Mouse (Mus musculus): ENCODE measurements around the gene Tnfaip1. TPM values are rescaled to one million over a fixed set of nuclear protein-coding genes. Genes with fewer than 3 reads are reported as not detected.
"Not testable (repeated sequence)": the region's sequence is repeated elsewhere in the genome, so short reads cannot be mapped to it uniquely, and the experiment has no call there.

Tnfaip1 gene
- total RNA-seq, 1 experiment from 2014 or later = 7.4 TPM

- no peak for ATAC-seq (ENCODE audit: extremely low read depth, insufficient number of reproducible peaks, low FRiP score, poor library complexity, severe bottlenecking)
Observed at GRCm38 (mm10) chr11:78544449-78545111, 8.4 kb upstream of the Tnfaip1 start.

DNA sequence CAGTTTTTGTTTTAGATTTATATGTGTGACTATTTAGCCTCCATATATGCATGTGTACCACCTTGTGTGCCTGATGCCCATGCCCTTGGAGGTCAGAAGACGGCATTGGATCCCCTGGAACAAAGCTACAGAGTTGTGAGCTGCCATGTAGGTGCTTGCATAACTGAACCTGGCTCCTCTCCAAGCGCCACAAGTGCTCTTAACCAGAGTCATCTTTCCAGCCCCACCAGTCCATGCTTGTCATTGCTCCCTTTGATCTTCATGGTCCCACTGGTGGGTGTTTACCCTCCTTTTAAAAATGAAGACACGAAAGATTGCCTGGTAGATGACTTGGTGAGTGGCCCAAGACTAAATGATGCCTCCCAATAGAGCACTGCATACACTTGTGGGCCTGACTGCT lies 4.2 kb upstream of the Tnfaip1 start:
- ATAC-seq (ENCODE audit: extremely low read depth, insufficient number of reproducible peaks, low FRiP score, poor library complexity, severe bottlenecking) = no peak

GRCm38 (mm10) chr11:78536690-78537084 lies 555 bp upstream of the Tnfaip1 start:
- no peak for ATAC-seq (ENCODE audit: extremely low read depth, insufficient number of reproducible peaks, low FRiP score, poor library complexity, severe bottlenecking)

- ATAC-seq (ENCODE audit: extremely low read depth, insufficient number of reproducible peaks, low FRiP score, poor library complexity, severe bottlenecking) = no peak
Observed at GRCm38 (mm10) chr11:78535376-78536079, 604 bp downstream of the Tnfaip1 start.

DNA sequence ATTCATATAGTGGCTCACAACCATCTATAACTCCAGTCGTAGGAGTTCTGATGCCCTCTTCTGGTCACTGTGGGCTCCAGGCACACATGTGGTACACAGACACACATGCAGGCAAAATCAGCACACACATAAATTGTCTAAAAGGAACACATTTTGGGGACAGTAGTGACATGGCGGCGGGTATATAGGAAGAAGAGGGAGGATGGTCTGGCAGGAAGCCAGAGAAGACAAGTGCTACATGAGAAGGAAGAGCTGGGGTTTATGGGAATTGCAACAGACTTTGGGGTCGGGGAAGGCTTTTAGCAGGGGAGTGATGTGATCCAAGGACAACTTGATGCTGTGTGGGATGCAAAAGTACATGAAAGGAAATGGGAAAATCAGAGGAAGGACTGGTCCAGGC lies 1.6 kb downstream of the Tnfaip1 start:
- no peak for ATAC-seq (ENCODE audit: extremely low read depth, insufficient number of reproducible peaks, low FRiP score, poor library complexity, severe bottlenecking)

DNA sequence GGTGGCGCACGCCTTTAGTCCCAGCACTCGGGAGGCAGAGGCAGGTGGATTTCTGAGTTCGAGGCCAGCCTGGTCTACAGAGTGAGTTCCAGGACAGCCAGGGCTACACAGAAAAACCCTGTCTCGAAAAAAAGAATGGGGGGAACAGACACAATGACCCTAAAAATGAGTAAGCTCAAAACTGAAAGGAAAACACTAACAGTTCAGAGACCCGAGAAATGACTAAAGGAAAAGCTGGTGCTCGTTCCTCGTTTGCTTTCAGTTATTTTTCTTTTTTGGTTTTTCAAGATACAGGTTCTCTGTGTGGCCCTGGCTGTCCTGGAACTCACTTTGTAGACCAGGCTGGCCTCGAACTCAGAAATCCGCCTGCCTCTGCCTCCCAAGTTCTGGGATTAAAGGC lies 4.6 kb downstream of the Tnfaip1 start:
- not testable (repeated sequence) for ATAC-seq (ENCODE audit: extremely low read depth, insufficient number of reproducible peaks, low FRiP score, poor library complexity, severe bottlenecking)

DNA sequence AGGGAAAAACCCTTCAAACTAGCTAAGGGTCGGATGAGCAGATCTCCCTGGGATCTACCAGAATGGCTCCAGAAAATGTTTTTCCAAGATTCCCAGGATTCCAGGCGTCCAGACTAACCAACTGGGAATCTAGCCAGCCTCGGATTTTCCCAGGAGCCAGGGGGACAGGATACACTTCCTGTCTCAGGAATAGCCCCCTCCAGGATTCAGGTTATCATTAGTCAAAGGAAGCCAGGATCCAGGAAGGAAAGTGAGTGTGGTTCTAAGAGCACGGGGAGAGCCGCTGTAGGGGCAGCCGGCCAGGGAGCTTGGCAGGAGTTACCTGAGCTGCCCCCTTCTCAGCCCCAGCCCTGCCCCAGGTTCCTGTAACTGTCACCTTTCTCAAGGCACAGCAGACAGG lies 5.1 kb downstream of the Tnfaip1 start:
- no peak for ATAC-seq (ENCODE audit: extremely low read depth, insufficient number of reproducible peaks, low FRiP score, poor library complexity, severe bottlenecking)

DNA sequence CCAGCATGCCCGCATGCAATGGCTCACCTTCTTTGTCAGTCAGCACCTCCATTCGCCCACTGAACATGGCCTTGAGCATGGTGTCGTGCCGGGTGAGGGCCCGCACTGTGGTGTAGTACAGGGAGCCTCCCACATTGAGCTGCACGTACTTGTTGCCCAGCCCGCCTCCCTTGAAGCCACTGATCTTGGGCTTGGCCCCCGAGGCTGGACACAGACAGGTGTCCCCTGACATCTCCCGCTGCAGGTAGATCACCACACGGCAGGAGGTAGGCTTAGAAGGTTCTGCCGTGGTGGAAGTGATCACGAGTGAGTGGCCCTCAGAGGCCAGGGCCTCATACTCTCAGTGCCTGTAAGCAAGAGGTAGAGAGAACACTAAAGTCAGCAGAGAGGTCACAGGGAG lies 6.1 kb downstream of the Tnfaip1 start:
- ATAC-seq (ENCODE audit: extremely low read depth, insufficient number of reproducible peaks, low FRiP score, poor library complexity, severe bottlenecking) = no peak

DNA sequence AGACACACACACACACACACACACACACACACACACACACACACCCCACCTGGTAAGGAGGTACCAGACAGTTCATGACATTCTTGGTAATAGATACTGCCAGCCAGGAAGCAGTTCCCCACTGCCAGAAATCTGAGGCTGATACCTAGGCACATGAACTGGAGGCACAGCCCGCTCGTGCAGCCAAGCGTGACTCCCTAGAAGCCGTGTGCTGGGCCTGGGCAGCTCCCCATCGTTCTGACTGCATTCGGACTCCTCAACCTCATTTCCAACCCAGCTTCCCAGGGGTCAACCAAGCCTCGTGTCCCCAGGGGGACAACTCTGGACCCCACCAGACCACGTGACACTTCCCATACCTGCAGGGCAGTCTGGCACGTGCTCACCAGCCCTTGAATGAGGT lies 7.4 kb downstream of the Tnfaip1 start:
- ATAC-seq (ENCODE audit: extremely low read depth, insufficient number of reproducible peaks, low FRiP score, poor library complexity, severe bottlenecking) = no peak

- ATAC-seq (ENCODE audit: extremely low read depth, insufficient number of reproducible peaks, low FRiP score, poor library complexity, severe bottlenecking) = no peak
Observed at GRCm38 (mm10) chr11:78524838-78525237, 11.3 kb downstream of the Tnfaip1 start.

DNA sequence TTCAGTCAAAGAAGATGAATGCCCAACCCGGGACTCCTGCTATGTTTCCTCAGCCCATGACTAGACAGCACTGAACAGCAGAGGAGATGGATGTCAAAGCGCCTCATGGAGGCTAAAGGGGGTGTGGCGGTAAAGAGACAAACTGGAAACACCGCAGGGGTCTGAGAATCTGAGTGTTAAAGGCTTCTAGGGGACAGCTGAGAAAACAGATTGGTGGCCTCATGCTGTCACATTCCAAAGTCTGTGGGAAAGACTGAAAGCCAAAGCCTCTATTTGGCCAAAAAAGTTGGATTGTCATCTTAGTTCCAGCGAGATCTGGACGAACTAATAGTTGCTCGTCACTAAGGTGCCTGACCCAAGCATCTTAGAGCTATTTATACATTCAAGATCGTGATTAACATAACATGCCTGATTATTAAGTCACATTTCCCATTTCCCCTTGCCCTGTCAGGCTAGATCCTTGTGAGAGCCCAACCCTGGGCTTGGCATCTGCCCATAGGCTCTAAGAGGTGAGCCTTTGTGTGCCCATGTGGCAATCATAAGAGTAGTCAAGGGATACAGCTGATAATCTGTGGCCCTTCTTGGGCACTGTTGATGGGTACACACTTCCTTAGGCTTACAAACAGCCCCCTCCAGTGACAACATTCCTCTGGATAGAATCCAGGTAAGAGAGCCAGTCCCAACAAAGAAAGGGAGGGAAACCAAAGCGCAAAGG lies 12.7 kb downstream of the Tnfaip1 start:
- ATAC-seq (ENCODE audit: extremely low read depth, insufficient number of reproducible peaks, low FRiP score, poor library complexity, severe bottlenecking) = no peak

GRCm38 (mm10) chr11:78522481-78522997 lies 13.6 kb downstream of the Tnfaip1 start:
- no peak for ATAC-seq (ENCODE audit: extremely low read depth, insufficient number of reproducible peaks, low FRiP score, poor library complexity, severe bottlenecking)

- ATAC-seq (ENCODE audit: extremely low read depth, insufficient number of reproducible peaks, low FRiP score, poor library complexity, severe bottlenecking) = no peak
Observed at GRCm38 (mm10) chr11:78521880-78522279, 14.3 kb downstream of the Tnfaip1 start.

GRCm38 (mm10) chr11:78518931-78519330 lies 17.2 kb downstream of the Tnfaip1 start:
- ATAC-seq (ENCODE audit: extremely low read depth, insufficient number of reproducible peaks, low FRiP score, poor library complexity, severe bottlenecking) = no peak

GRCm38 (mm10) chr11:78515549-78516325 lies 20.4 kb downstream of the Tnfaip1 start:
- no peak for ATAC-seq (ENCODE audit: extremely low read depth, insufficient number of reproducible peaks, low FRiP score, poor library complexity, severe bottlenecking)

DNA sequence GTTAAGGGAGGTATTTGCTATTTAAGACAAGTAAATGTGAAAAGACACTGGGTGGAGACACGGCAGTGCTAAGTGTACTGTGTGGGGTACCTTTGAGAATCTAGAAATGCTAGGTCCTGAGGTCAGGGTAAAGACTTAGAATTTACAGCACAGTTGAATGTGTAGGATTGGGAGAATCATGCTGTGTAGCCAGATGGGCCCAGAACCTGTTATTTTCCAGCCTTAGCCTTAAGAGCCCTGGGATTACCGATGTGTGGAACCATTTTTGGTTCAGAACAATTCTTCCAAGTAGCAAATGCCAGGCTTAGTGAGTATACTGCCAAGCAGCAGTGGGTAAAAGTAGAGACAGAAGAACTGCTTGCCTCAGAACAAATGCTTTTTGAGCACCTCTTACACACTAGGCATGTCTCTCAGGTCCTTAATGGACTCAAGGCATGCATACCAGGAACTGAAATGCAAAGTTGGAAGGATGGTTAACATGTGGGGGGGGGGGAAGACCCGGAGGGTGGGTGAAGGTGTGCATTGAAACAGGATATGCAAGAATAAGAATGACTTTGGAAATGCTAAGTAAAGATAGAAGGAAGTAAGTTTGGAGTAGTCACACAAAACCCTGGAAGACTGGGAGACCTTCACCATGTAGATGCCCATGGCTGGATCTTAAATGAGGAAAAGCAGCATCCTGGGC lies 22.9 kb downstream of the Tnfaip1 start:
- no peak for ATAC-seq (ENCODE audit: extremely low read depth, insufficient number of reproducible peaks, low FRiP score, poor library complexity, severe bottlenecking)

- ATAC-seq (ENCODE audit: extremely low read depth, insufficient number of reproducible peaks, low FRiP score, poor library complexity, severe bottlenecking) = peak; percentile 91
Observed at GRCm38 (mm10) chr11:78512025-78512957, 23.8 kb downstream of the Tnfaip1 start, which contains the start of the genes Tmem199 and Poldip2. Tmem199 (minus strand) TSS chr11:78512172. Poldip2 (plus strand) TSS chr11:78512193.

Data from neutrophil, adult 5-6 weeks (primary cell).